Mouse (Mus musculus) v-Abl transformed pro-B cells (cell line): ENCODE results near the gene Fxyd2.

Source experiments
- in situ Hi-C, 2 experiments: fragments of 400-800 bp; cut with MboI; formaldehyde crosslinking; loops; one replicate each; pipeline ENCODE4 v1.15.1; 2025; ENCODE audit not compliant: unreplicated experiment in 2 of 2

Fxyd2 gene

GRCm38 (mm10) chr9:45399434-45399833, at the start of gene Fxyd2:
Fxyd2 (plus strand) TSS chr9:45399669.
- in situ Hi-C loops, result loop anchor here in 1 of 2 experiments (10.0 kb wide), 1 partner anchor 375 kb away; no protein-coding TSS in a partner anchor

GRCm38 (mm10) chr9:45349851-45350250, 49.6 kb upstream of the Fxyd2 start:
- in situ Hi-C loops, result no loop called here

- in situ Hi-C loops, result no loop called here
Observed at GRCm38 (mm10) chr9:45355192-45355591, 44.3 kb upstream of the Fxyd2 start.

- in situ Hi-C loops, result no loop called here
Observed at GRCm38 (mm10) chr9:45358356-45358755, 41.1 kb upstream of the Fxyd2 start.

GRCm38 (mm10) chr9:45362051-45362461, 37.4 kb upstream of the Fxyd2 start:
- in situ Hi-C loops, result no loop called here

GRCm38 (mm10) chr9:45363639-45364214, 35.7 kb upstream of the Fxyd2 start:
- in situ Hi-C loops, result no loop called here

- in situ Hi-C loops, result no loop called here
Observed at GRCm38 (mm10) chr9:45367716-45368115, 31.8 kb upstream of the Fxyd2 start.

- in situ Hi-C loops, result no loop called here
Observed at GRCm38 (mm10) chr9:45368341-45368901, 31.0 kb upstream of the Fxyd2 start.

- in situ Hi-C loops, result loop anchor here in 1 of 2 experiments (10.0 kb wide), 1 partner anchor 45 kb away; no protein-coding TSS in a partner anchor
Observed at GRCm38 (mm10) chr9:45370117-45370561, 29.3 kb upstream of the Fxyd2 start, which contains the start of gene Fxyd6. Fxyd6 (plus strand) TSS chr9:45370185.

- in situ Hi-C loops, result loop anchor here in 1 of 2 experiments (10.0 kb wide), 1 partner anchor 46 kb away; no protein-coding TSS in a partner anchor
Observed at GRCm38 (mm10) chr9:45370616-45371336, 28.7 kb upstream of the Fxyd2 start.

GRCm38 (mm10) chr9:45371337-45371707, 28.1 kb upstream of the Fxyd2 start:
- in situ Hi-C loops, result loop anchor here in 1 of 2 experiments (10.0 kb wide), 1 partner anchor 47 kb away; no protein-coding TSS in a partner anchor

GRCm38 (mm10) chr9:45373896-45374295, 25.6 kb upstream of the Fxyd2 start:
- in situ Hi-C loops, result loop anchor here in 1 of 2 experiments (10.0 kb wide), 1 partner anchor 49 kb away; no protein-coding TSS in a partner anchor

GRCm38 (mm10) chr9:45374988-45375502, 24.4 kb upstream of the Fxyd2 start:
- in situ Hi-C loops, result loop anchor here in 1 of 2 experiments (10.0 kb wide), 1 partner anchor 50 kb away; no protein-coding TSS in a partner anchor

GRCm38 (mm10) chr9:45376427-45376826, 23.0 kb upstream of the Fxyd2 start:
- in situ Hi-C loops, result loop anchor here in 1 of 2 experiments (10.0 kb wide), 1 partner anchor 52 kb away; no protein-coding TSS in a partner anchor

GRCm38 (mm10) chr9:45376883-45377282, 22.6 kb upstream of the Fxyd2 start:
- in situ Hi-C loops, result loop anchor here in 1 of 2 experiments (10.0 kb wide), 1 partner anchor 52 kb away; no protein-coding TSS in a partner anchor

- in situ Hi-C loops, result loop anchor here (5.0 to 10.0 kb wide), 2 partner anchors 78 to 466 kb away; no protein-coding TSS in a partner anchor
Observed at GRCm38 (mm10) chr9:45380411-45381251, 18.8 kb upstream of the Fxyd2 start.

- in situ Hi-C loops, result loop anchor here (5.0 to 10.0 kb wide), 2 partner anchors 80 to 468 kb away; no protein-coding TSS in a partner anchor
Observed at GRCm38 (mm10) chr9:45382336-45382735, 17.1 kb upstream of the Fxyd2 start.

- in situ Hi-C loops, result loop anchor here (5.0 to 10.0 kb wide), 2 partner anchors 81 to 468 kb away; no protein-coding TSS in a partner anchor
Observed at GRCm38 (mm10) chr9:45382834-45383233, 16.6 kb upstream of the Fxyd2 start.

GRCm38 (mm10) chr9:45383883-45384282, 15.6 kb upstream of the Fxyd2 start:
- in situ Hi-C loops, result loop anchor here (5.0 to 10.0 kb wide), 2 partner anchors 82 to 469 kb away; no protein-coding TSS in a partner anchor
